Mouse (Mus musculus): ENCODE results near the gene Crim1.
A peak's percentile ranks its signal among the peaks of the same experiment; 100 is the strongest.

The Crim1 gene

GRCm38 (mm10) chr17:78199626-78200560 is at the start of gene Crim1:
Gene Crim1 (plus strand): TSS chr17:78200248.
- DNase-seq = peak; percentile 68 to 77

- no peak for DNase-seq
Measured at GRCm38 (mm10) chr17:78151479-78152282, 48.4 kb upstream of the Crim1 start.

- peak; percentile 50 to 56 for DNase-seq
Measured at GRCm38 (mm10) chr17:78163278-78163677, 36.8 kb upstream of the Crim1 start.

GRCm38 (mm10) chr17:78163724-78164236 is 36.3 kb upstream of the Crim1 start:
- no peak for DNase-seq

GRCm38 (mm10) chr17:78165855-78166254 is 34.2 kb upstream of the Crim1 start:
- no peak for DNase-seq

- DNase-seq = no peak
Measured at GRCm38 (mm10) chr17:78166566-78166965, 33.5 kb upstream of the Crim1 start.

GRCm38 (mm10) chr17:78172371-78172770 is 27.7 kb upstream of the Crim1 start:
- DNase-seq = no peak

GRCm38 (mm10) chr17:78180766-78181165 is 19.3 kb upstream of the Crim1 start:
- no peak for DNase-seq

GRCm38 (mm10) chr17:78196184-78196583 is 3.9 kb upstream of the Crim1 start:
- DNase-seq = no peak

- peak; percentile 30 to 33 for DNase-seq
Measured at GRCm38 (mm10) chr17:78197111-78197510, 2.9 kb upstream of the Crim1 start.

GRCm38 (mm10) chr17:78198140-78198539 is 1.9 kb upstream of the Crim1 start:
- no peak for DNase-seq

GRCm38 (mm10) chr17:78198820-78199219 is 1.2 kb upstream of the Crim1 start:
- DNase-seq = no peak

GRCm38 (mm10) chr17:78199231-78199625 is 820 bp upstream of the Crim1 start:
- no peak for DNase-seq

- peak; percentile 57 to 66 for DNase-seq
Measured at GRCm38 (mm10) chr17:78200561-78201220, 643 bp downstream of the Crim1 start.

- peak; percentile 33 to 48 for DNase-seq
Measured at GRCm38 (mm10) chr17:78201221-78202058, 1.4 kb downstream of the Crim1 start.

- DNase-seq = no peak
Measured at GRCm38 (mm10) chr17:78202221-78202620, 2.2 kb downstream of the Crim1 start.

GRCm38 (mm10) chr17:78202756-78203155 is 2.7 kb downstream of the Crim1 start:
- no peak for DNase-seq

GRCm38 (mm10) chr17:78203478-78203877 is 3.4 kb downstream of the Crim1 start:
- no peak for DNase-seq

GRCm38 (mm10) chr17:78206421-78206820 is 6.4 kb downstream of the Crim1 start:
- no peak for DNase-seq

GRCm38 (mm10) chr17:78207246-78207645 is 7.2 kb downstream of the Crim1 start:
- no peak for DNase-seq

GRCm38 (mm10) chr17:78208805-78209204 is 8.8 kb downstream of the Crim1 start:
- DNase-seq = no peak

- DNase-seq = no peak
Measured at GRCm38 (mm10) chr17:78209646-78210045, 9.6 kb downstream of the Crim1 start.

All from thymus, postnatal 36 days (tissue).